Mouse (Mus musculus) olfactory bulb, adult 2 months (tissue): Measurements from ENCODE around the gene Snx4.

ENCODE experiments used
- CTCF ChIP-seq: fragments of 200-500 bp; IDR thresholded peaks from 2 replicates; pipeline ENCODE4 v1.5.1; 2012; ENCODE audit warnings: low read depth, mild to moderate bottlenecking, low read length, moderate library complexity; ENCODE audit not compliant: insufficient read depth
- POLR2A ChIP-seq: fragments of 200-500 bp; IDR thresholded peaks from 2 replicates; pipeline ENCODE4 v1.6.1; 2012; ENCODE audit warnings: mild to moderate bottlenecking, low read depth, low read length, moderate library complexity; ENCODE audit not compliant: insufficient read depth

- TF ChIP-seq CTCF (no peak), POLR2A (no peak)
Observed at GRCm38 (mm10) chr16:33318059-33318458, 66.8 kb downstream of the Snx4 start.
